In genomic region chr1:43358191-43358590, GRCm38 (mm10) we compare ENCODE assay signal across 8 mouse cellular contexts.
DNase-seq lines count a peak whose midpoint lies in the region; ATAC-seq and TF ChIP-seq lines count a peak whose summit lies in the region.

No protein-coding gene starts in this region.

- no peak overlapping the region for H3K9ac ChIP-seq in hindbrain, postnatal 0 days (replicated peaks; ENCODE audit: low read length)
- no peak overlapping the region for H3K9ac ChIP-seq in limb, embryonic 11.5 days (ENCODE audit: low read length)
- H3K9ac ChIP-seq in neural tube, embryonic 14.5 days (replicated peaks; ENCODE audit: low read depth, low read length): no peak overlapping the region
- H3K9ac ChIP-seq in stomach, postnatal 0 days (ENCODE audit: low read length): no peak overlapping the region

- no peaks in the 10 kb centered on the region for H3K27me3 ChIP-seq in embryonic facial prominence, embryonic 10.5 days (replicated peaks; ENCODE audit: low read depth, poor library complexity, severe bottlenecking)
- H3K27me3 ChIP-seq in hindbrain, postnatal 0 days (ENCODE audit: insufficient read depth, low read length): no peaks in the 10 kb centered on the region
- H3K27me3 ChIP-seq in limb, embryonic 11.5 days (ENCODE audit: control insufficient read depth, insufficient read depth, low read length): no peaks in the 10 kb centered on the region
- no peaks in the 10 kb centered on the region for H3K27me3 ChIP-seq in neural tube, embryonic 14.5 days (ENCODE audit: control insufficient read depth, insufficient read depth, low read length)
- no peaks in the 10 kb centered on the region for H3K27me3 ChIP-seq in stomach, postnatal 0 days (ENCODE audit: control insufficient read depth, insufficient read depth, low read length)

- H3K9me3 ChIP-seq in embryonic facial prominence, embryonic 10.5 days: no peaks in the 10 kb centered on the region
- no peaks in the 10 kb centered on the region for H3K9me3 ChIP-seq in hindbrain, postnatal 0 days (ENCODE audit: low read length)
- H3K9me3 ChIP-seq in limb, embryonic 11.5 days (ENCODE audit: control insufficient read depth, low read length): no peaks in the 10 kb centered on the region
- no peaks in the 10 kb centered on the region for H3K9me3 ChIP-seq in neural tube, embryonic 14.5 days (ENCODE audit: control insufficient read depth, low read length)
- H3K9me3 ChIP-seq in stomach, postnatal 0 days (ENCODE audit: control insufficient read depth, low read length): no peaks in the 10 kb centered on the region

- no peak overlapping the region for H3K4me2 ChIP-seq in hindbrain, postnatal 0 days (ENCODE audit: low read depth, low read length)
- no peak overlapping the region for H3K4me2 ChIP-seq in limb, embryonic 11.5 days (ENCODE audit: low read depth, severe bottlenecking)
- H3K4me2 ChIP-seq in neural tube, embryonic 14.5 days (ENCODE audit: low read depth, low read length): no peak overlapping the region
- no peak overlapping the region for H3K4me2 ChIP-seq in stomach, postnatal 0 days (replicated peaks; ENCODE audit: low read depth)

- 44% methylated on average over 6 of the region's 6 CpGs for WGBS in embryonic facial prominence, embryonic 10.5 days
- WGBS in hindbrain, postnatal 0 days: 27% methylated on average over 6 of the region's 6 CpGs
- WGBS in limb, embryonic 11.5 days: 73% methylated on average over 6 of the region's 6 CpGs
- WGBS in neural tube, embryonic 14.5 days: 25% methylated on average over 6 of the region's 6 CpGs
- WGBS in stomach, postnatal 0 days: 55% methylated on average over 6 of the region's 6 CpGs

- peak; percentile 10 for DNase-seq in left cerebral cortex, adult 11 months (ENCODE audit: low spot score)
- DNase-seq in left cerebral cortex, postnatal 36 days (ENCODE audit: low spot score in 2 of 2): no peak
- DNase-seq in embryonic facial prominence, embryonic 10.5 days (ENCODE audit: low spot score): peak; percentile 67
- peak; percentile 88 for DNase-seq in hindbrain, postnatal 0 days (ENCODE audit: low spot score)
- peak; percentile 50 for DNase-seq in limb, embryonic 11.5 days (ENCODE audit: low spot score)
- peak; percentile 74 for DNase-seq in stomach, postnatal 0 days (ENCODE audit: low spot score)
- no peak for DNase-seq in liver

- H3K4me3 ChIP-seq in embryonic facial prominence, embryonic 10.5 days: no peak overlapping the region
- no peak overlapping the region for H3K4me3 ChIP-seq in hindbrain, postnatal 0 days (ENCODE audit: low read length)
- H3K4me3 ChIP-seq in limb, embryonic 11.5 days (ENCODE audit: low read depth, low read length): no peak overlapping the region
- no peak overlapping the region for H3K4me3 ChIP-seq in neural tube, embryonic 14.5 days (ENCODE audit: low read depth, low read length)
- H3K4me3 ChIP-seq in stomach, postnatal 0 days (ENCODE audit: low read depth, low read length): no peak overlapping the region

- TF ChIP-seq EP300 in stomach, postnatal 0 days (optimal IDR thresholded peaks at IDR 0.05): no peak

- no peak for TF ChIP-seq CTCF in hindbrain, postnatal 0 days (IDR thresholded peaks at IDR 0.05; ENCODE audit: low read depth)
- TF ChIP-seq CTCF in stomach, postnatal 0 days (IDR thresholded peaks at IDR 0.05; ENCODE audit: low read depth): no peak

- peak overlapping the region; percentile 61 for H3K27ac ChIP-seq in embryonic facial prominence, embryonic 10.5 days (replicated peaks)
- no peak overlapping the region for H3K27ac ChIP-seq in hindbrain, postnatal 0 days
- no peak overlapping the region for H3K27ac ChIP-seq in limb, embryonic 11.5 days (replicated peaks; ENCODE audit: low read depth, low read length)
- no peak overlapping the region for H3K27ac ChIP-seq in neural tube, embryonic 14.5 days (ENCODE audit: low read depth, low read length)
- H3K27ac ChIP-seq in stomach, postnatal 0 days (replicated peaks): no peak overlapping the region

- peak; percentile 91 for ATAC-seq in hindbrain, postnatal 0 days
- ATAC-seq in limb, embryonic 11.5 days (ENCODE audit: insufficient number of reproducible peaks, low FRiP score, low TSS enrichment, low read depth): no peak
- peak; percentile 83 for ATAC-seq in neural tube, embryonic 14.5 days (ENCODE audit: low read depth)
- ATAC-seq in stomach, postnatal 0 days (ENCODE audit: low FRiP score, low TSS enrichment): peak; percentile 77

- intact Hi-C loops in left cerebral cortex, postnatal 36 days (cut with DNase I): no loop called here

- no peaks in the 10 kb centered on the region for H3K36me3 ChIP-seq in embryonic facial prominence, embryonic 10.5 days (replicated peaks)
- no peaks in the 10 kb centered on the region for H3K36me3 ChIP-seq in hindbrain, postnatal 0 days (ENCODE audit: insufficient read depth, low read length)
- H3K36me3 ChIP-seq in limb, embryonic 11.5 days (ENCODE audit: control insufficient read depth, insufficient read depth, low read length): no peaks in the 10 kb centered on the region
- no peaks in the 10 kb centered on the region for H3K36me3 ChIP-seq in neural tube, embryonic 14.5 days (ENCODE audit: control insufficient read depth, insufficient read depth, low read length)
- no peaks in the 10 kb centered on the region for H3K36me3 ChIP-seq in stomach, postnatal 0 days (ENCODE audit: control insufficient read depth, insufficient read depth, low read length)

- H3K4me1 ChIP-seq in embryonic facial prominence, embryonic 10.5 days: peaks cover 29% of the 10 kb centered on the region
- H3K4me1 ChIP-seq in hindbrain, postnatal 0 days (ENCODE audit: insufficient read depth, low read length): peaks cover 20% of the 10 kb centered on the region
- H3K4me1 ChIP-seq in limb, embryonic 11.5 days (ENCODE audit: control insufficient read depth, insufficient read depth, low read length): peaks cover 5% of the 10 kb centered on the region; the same call in 1 of the 2 replicates
- H3K4me1 ChIP-seq in neural tube, embryonic 14.5 days (ENCODE audit: control insufficient read depth, insufficient read depth, low read length): no peaks in the 10 kb centered on the region; the same call in 1 of the 2 replicates
- H3K4me1 ChIP-seq in stomach, postnatal 0 days (replicated peaks; ENCODE audit: control insufficient read depth, insufficient read depth): no peaks in the 10 kb centered on the region

Comparison
In these comparisons a context has a peak if more than half of its experiments do, and no peak if none do; other contexts are left out.
1. DNase-seq: peak in left cerebral cortex, adult 11 months (single experiment), embryonic facial prominence, embryonic 10.5 days (single experiment), hindbrain, postnatal 0 days (single experiment), limb, embryonic 11.5 days (single experiment) and stomach, postnatal 0 days (single experiment); none in left cerebral cortex, postnatal 36 days (0 of 2) and liver (single experiment).